Mouse (Mus musculus) lung, postnatal 25 days (tissue): ENCODE results near the gene Srrm3.

Experiments
- DNase-seq: peaks from one replicate; pipeline ENCODE4 v3.0.0; 2022; ENCODE audit warnings: low spot score

The Srrm3 gene

GRCm38 (mm10) chr5:135822316-135822944 is 15.7 kb downstream of the Srrm3 start:
- DNase-seq = no peak

GRCm38 (mm10) chr5:135824517-135824916 is 17.8 kb downstream of the Srrm3 start:
- DNase-seq = no peak

- no peak for DNase-seq
Observed at GRCm38 (mm10) chr5:135826225-135826624, 19.5 kb downstream of the Srrm3 start.

GRCm38 (mm10) chr5:135829381-135829780 is 22.7 kb downstream of the Srrm3 start:
- no peak for DNase-seq

GRCm38 (mm10) chr5:135832729-135833128 is 26.0 kb downstream of the Srrm3 start:
- no peak for DNase-seq

GRCm38 (mm10) chr5:135834769-135835491 is 28.2 kb downstream of the Srrm3 start:
- peak; percentile 23 for DNase-seq

GRCm38 (mm10) chr5:135835492-135835858 is 28.8 kb downstream of the Srrm3 start:
- no peak for DNase-seq

GRCm38 (mm10) chr5:135835981-135836380 is 29.3 kb downstream of the Srrm3 start:
- DNase-seq = no peak

GRCm38 (mm10) chr5:135841651-135842050 is 35.0 kb downstream of the Srrm3 start:
- DNase-seq = no peak

GRCm38 (mm10) chr5:135843418-135843817 is 36.7 kb downstream of the Srrm3 start:
- DNase-seq = no peak

GRCm38 (mm10) chr5:135845676-135846320 is 39.1 kb downstream of the Srrm3 start:
- no peak for DNase-seq

GRCm38 (mm10) chr5:135847460-135847859 is 40.8 kb downstream of the Srrm3 start:
- no peak for DNase-seq

GRCm38 (mm10) chr5:135847881-135848280 is 41.2 kb downstream of the Srrm3 start:
- no peak for DNase-seq

- DNase-seq = no peak
Observed at GRCm38 (mm10) chr5:135851024-135851423, 44.3 kb downstream of the Srrm3 start.

GRCm38 (mm10) chr5:135851481-135851880 is 44.8 kb downstream of the Srrm3 start:
- no peak for DNase-seq

- DNase-seq = no peak
Observed at GRCm38 (mm10) chr5:135852421-135852820, 45.7 kb downstream of the Srrm3 start.

- DNase-seq = no peak
Observed at GRCm38 (mm10) chr5:135853731-135854130, 47.0 kb downstream of the Srrm3 start.

GRCm38 (mm10) chr5:135855156-135855555 is 48.5 kb downstream of the Srrm3 start:
- DNase-seq = peak; percentile 46

- no peak for DNase-seq
Observed at GRCm38 (mm10) chr5:135866662-135867061, 60.0 kb downstream of the Srrm3 start.

- no peak for DNase-seq
Observed at GRCm38 (mm10) chr5:135867637-135868593, 61.2 kb downstream of the Srrm3 start.

GRCm38 (mm10) chr5:135868653-135869052 is 62.0 kb downstream of the Srrm3 start:
- DNase-seq = no peak
